Mouse (Mus musculus) neural tube, embryonic 11.5 days (tissue): ENCODE measurements around the gene Gm26992. TPM values are rescaled to one million over a fixed set of nuclear protein-coding genes. Genes with fewer than 3 reads are reported as not detected.
A peak's percentile ranks its signal among the peaks of the same experiment; 100 is the strongest.

Experiments used
- ATAC-seq: fragments of 200-750 bp; cut with Nextera tagmentation; 2 replicates; pipeline ENCODE4 v1.8.0; 2017; ENCODE audit warnings: moderate number of reproducible peaks, mild to moderate bottlenecking, moderate TSS enrichment, moderate library complexity; ENCODE audit not compliant: insufficient read depth, low FRiP score, low TSS enrichment
- DNase-seq: peaks from one replicate; pipeline ENCODE4 v3.0.0-alpha.2; 2015; ENCODE audit warnings: low spot score
- H3K27ac ChIP-seq: fragments of 300-500 bp; sonication (generic); 2 replicates; pipeline ENCODE4 v1.5.1; 2014; ENCODE audit warnings: low read depth, mild to moderate bottlenecking, low read length
- H3K27me3 ChIP-seq: fragments of 300-500 bp; sonication (generic); 2 replicates; pipeline ENCODE4 v1.6.1; 2014; ENCODE audit warnings: mild to moderate bottlenecking, low read length, mixed read lengths; ENCODE audit not compliant: control insufficient read depth, insufficient read depth
- H3K36me3 ChIP-seq: fragments of 300-500 bp; sonication (generic); 2 replicates; pipeline ENCODE4 v1.6.1; 2014; ENCODE audit warnings: mild to moderate bottlenecking, low read length, moderate library complexity, mixed read lengths; ENCODE audit not compliant: control insufficient read depth, insufficient read depth
- H3K4me1 ChIP-seq: fragments of 300-500 bp; sonication (generic); 2 replicates; pipeline ENCODE4 v1.6.1; 2014; ENCODE audit warnings: low read length, mixed read lengths; ENCODE audit not compliant: control insufficient read depth, insufficient read depth
- H3K4me2 ChIP-seq: fragments of 300-500 bp; sonication (generic); 2 replicates; pipeline ENCODE4 v1.6.1; 2014; ENCODE audit warnings: low read depth, mild to moderate bottlenecking, moderate library complexity
- H3K4me3 ChIP-seq: fragments of 300-500 bp; sonication (generic); 2 replicates; pipeline ENCODE4 v1.5.1; 2014; ENCODE audit warnings: low read depth, low read length
- H3K9ac ChIP-seq: fragments of 300-500 bp; sonication (generic); 2 replicates; pipeline ENCODE4 v1.6.1; 2014; ENCODE audit warnings: mild to moderate bottlenecking, low read length
- H3K9me3 ChIP-seq: fragments of 300-500 bp; sonication (generic); 2 replicates; pipeline ENCODE4 v1.6.1; 2016; ENCODE audit warnings: low read length; ENCODE audit not compliant: control insufficient read depth
- WGBS: fragments of 180-500 bp; shearing (Covaris S2); extraction: QIAGEN DNeasy Blood & Tissue Kit; methylation state at CpG from one replicate; pipeline ENCODE4 v1.1.7; 2014; 5-methylcytosine and 5-hydroxymethylcytosine counted together
- polyA plus RNA-seq: library from polyadenylated mRNA; unstranded; fragments of >200 nt; fragmentation: Nextera tagmentation; extraction: Ambion mirVana; gene quantifications from 2 replicates; pipeline ENCODE4 v1.2.1, GENCODE M21; 2014

The Gm26992 gene
- polyA plus RNA-seq, 1 experiment from 2014 or later = not detected

- no peak for ATAC-seq
- WGBS = 89% methylated on average over 3 of the region's 3 CpGs
- no peak overlapping the region for H3K4me3 ChIP-seq
- no peak overlapping the region for H3K9ac ChIP-seq
- no peak overlapping the region for H3K4me2 ChIP-seq
- no peaks in the 10 kb centered on the region for H3K36me3 ChIP-seq
- no peaks in the 10 kb centered on the region for H3K27me3 ChIP-seq
- no peak overlapping the region for H3K27ac ChIP-seq
- DNase-seq = no peak
- H3K4me1 ChIP-seq = no peaks in the 10 kb centered on the region
- H3K9me3 ChIP-seq = no peaks in the 10 kb centered on the region
Measured at GRCm38 (mm10) chrX:103519547-103519946, 97.7 kb downstream of the Gm26992 start.

GRCm38 (mm10) chrX:103521221-103521716 is 99.5 kb downstream of the Gm26992 start:
- H3K9me3 ChIP-seq = no peaks in the 10 kb centered on the region
- 74% methylated on average over 4 of the region's 4 CpGs for WGBS
- no peak overlapping the region for H3K4me2 ChIP-seq
- no peaks in the 10 kb centered on the region for H3K4me1 ChIP-seq
- H3K27ac ChIP-seq = no peak overlapping the region
- no peak overlapping the region for H3K9ac ChIP-seq
- no peaks in the 10 kb centered on the region for H3K36me3 ChIP-seq
- H3K4me3 ChIP-seq = no peak overlapping the region
- ATAC-seq = no peak
- no peak for DNase-seq
- H3K27me3 ChIP-seq = no peaks in the 10 kb centered on the region

- Histone ChIP-seq H3K27ac (no peak overlapping the region), H3K4me3 (no peak overlapping the region), H3K9ac (peak overlapping the region; percentile 14; the same call in 1 of the 2 replicates), H3K27me3 (no peaks in the 10 kb centered on the region), H3K9me3 (no peaks in the 10 kb centered on the region), H3K36me3 (no peaks in the 10 kb centered on the region), H3K4me1 (no peaks in the 10 kb centered on the region), H3K4me2 (peak overlapping the region; percentile 30)
- DNase-seq (peak; percentile 84), ATAC-seq (peak; percentile 46; the same call in 1 of the 2 replicates)
- 1% methylated on average over 23 of the region's 23 CpGs for WGBS
Measured at GRCm38 (mm10) chrX:103529185-103529584, 107.4 kb downstream of the Gm26992 start.

Other genes starting within 250 kb of the Gm26992 start
- 23.3 and 25.5 TPM in 2 replicates for gene Nap1l2, start 235.4 kb upstream of the Gm26992 start, polyA plus RNA-seq
- not detected in 2 replicates for gene Cdx4, start 100.6 kb upstream of the Gm26992 start, polyA plus RNA-seq
- 5.3 and 5.6 TPM in 2 replicates for gene Chic1, start 65.5 kb upstream of the Gm26992 start, polyA plus RNA-seq
- gene Tsx, start 7.5 kb upstream of the Gm26992 start, polyA plus RNA-seq = 0.29 and 0.82 TPM in 2 replicates
- not detected in 2 replicates for gene Zcchc13, start 208.6 kb downstream of the Gm26992 start, polyA plus RNA-seq